Mouse (Mus musculus): ENCODE measurements around the gene Lpar3.

Lpar3 gene

GRCm38 (mm10) chr3:146307886-146308285 lies 87.1 kb downstream of the Lpar3 start:
- no peak for DNase-seq (ENCODE audit: low read depth, low spot score)

GRCm38 (mm10) chr3:146309586-146309985 lies 88.8 kb downstream of the Lpar3 start:
- no peak for DNase-seq (ENCODE audit: low read depth, low spot score)

GRCm38 (mm10) chr3:146311121-146311538 lies 90.4 kb downstream of the Lpar3 start:
- DNase-seq (ENCODE audit: low read depth, low spot score), result no peak

GRCm38 (mm10) chr3:146315414-146315813 lies 94.7 kb downstream of the Lpar3 start:
- no peak for DNase-seq (ENCODE audit: low read depth, low spot score)

GRCm38 (mm10) chr3:146316293-146316692 lies 95.5 kb downstream of the Lpar3 start:
- DNase-seq (ENCODE audit: low read depth, low spot score), result no peak

GRCm38 (mm10) chr3:146317366-146317765 lies 96.6 kb downstream of the Lpar3 start:
- no peak for DNase-seq (ENCODE audit: low read depth, low spot score)

GRCm38 (mm10) chr3:146317911-146318310 lies 97.1 kb downstream of the Lpar3 start:
- no peak for DNase-seq (ENCODE audit: low read depth, low spot score)

GRCm38 (mm10) chr3:146318520-146318938 lies 97.8 kb downstream of the Lpar3 start:
- DNase-seq (ENCODE audit: low read depth, low spot score), result no peak

GRCm38 (mm10) chr3:146318987-146319386 lies 98.2 kb downstream of the Lpar3 start:
- DNase-seq (ENCODE audit: low read depth, low spot score), result no peak

- no peak for DNase-seq (ENCODE audit: low read depth, low spot score)
Measured at GRCm38 (mm10) chr3:146319503-146319902, 98.7 kb downstream of the Lpar3 start.

GRCm38 (mm10) chr3:146324949-146325348 lies 104.2 kb downstream of the Lpar3 start:
- DNase-seq (ENCODE audit: low read depth, low spot score), result no peak

- DNase-seq (ENCODE audit: low read depth, low spot score), result no peak
Measured at GRCm38 (mm10) chr3:146326743-146327536, 106.2 kb downstream of the Lpar3 start.

GRCm38 (mm10) chr3:146327537-146328255 lies 106.9 kb downstream of the Lpar3 start:
- peak; percentile 67 for DNase-seq (ENCODE audit: low read depth, low spot score)

- no peak for DNase-seq (ENCODE audit: low read depth, low spot score)
Measured at GRCm38 (mm10) chr3:146328749-146329148, 108.0 kb downstream of the Lpar3 start.

- DNase-seq (ENCODE audit: low read depth, low spot score), result no peak
Measured at GRCm38 (mm10) chr3:146331819-146332218, 111.1 kb downstream of the Lpar3 start.

GRCm38 (mm10) chr3:146333270-146333669 lies 112.5 kb downstream of the Lpar3 start:
- no peak for DNase-seq (ENCODE audit: low read depth, low spot score)

GRCm38 (mm10) chr3:146334070-146334469 lies 113.3 kb downstream of the Lpar3 start:
- DNase-seq (ENCODE audit: low read depth, low spot score), result no peak

Measured in retina, postnatal 7 days (tissue).